Mouse (Mus musculus): ENCODE results near the gene Gm10645.

GRCm38 (mm10) chr8:83165931-83166867, at the start of gene Gm10645:
- no peak for TF ChIP-seq CTCF (IDR thresholded peaks at IDR 0.05; ENCODE audit: low read depth, low read length)
- TF ChIP-seq GATA1 (IDR thresholded peaks at IDR 0.05; ENCODE audit: borderline replicate concordance, low read length) = no peak
- TF ChIP-seq POLR2AphosphoS5 (IDR thresholded peaks at IDR 0.05; ENCODE audit: insufficient replicate concordance, low read depth, low read length) = no peak
- no peak for TF ChIP-seq GATA2 (IDR thresholded peaks at IDR 0.05; ENCODE audit: borderline replicate concordance, low read depth, low read length)
- no peak for TF ChIP-seq TAL1 (conservative IDR thresholded peaks at IDR 0.05; ENCODE audit: low read depth, low read length)
